Mouse (Mus musculus) layer of hippocampus, postnatal 25 days (tissue): Measurements from ENCODE around the gene Cftr. TPM values are rescaled to one million over a fixed set of nuclear protein-coding genes. Genes with fewer than 3 reads are reported as not detected.

ENCODE experiments used
- DNase-seq, 2 experiments: peaks; one replicate each; pipeline ENCODE4 v3.0.0; 2022; ENCODE audit warnings: mixed read lengths in 2 of 2, low spot score in 1 of 2; ENCODE audit errors: extremely low spot score in 1 of 2
- total RNA-seq, 2 experiments: library from RNA; stranded (reverse); gene quantifications; 2 replicates each; pipeline ENCODE4 v1.2.3; 2021

Gene Cftr
- total RNA-seq, 2 experiments from 2014 or later: 0.14 to 0.22 TPM

- DNase-seq: no peak
Observed at GRCm38 (mm10) chr6:18310983-18311382, 140.5 kb downstream of the Cftr start.

GRCm38 (mm10) chr6:18314365-18314943 is 144.0 kb downstream of the Cftr start:
- no peak for DNase-seq

GRCm38 (mm10) chr6:18322950-18323349 is 152.5 kb downstream of the Cftr start:
- DNase-seq: no peak

GRCm38 (mm10) chr6:18335393-18335792 is 164.9 kb downstream of the Cftr start:
- DNase-seq: no peak

GRCm38 (mm10) chr6:18338307-18338706 is 167.8 kb downstream of the Cftr start:
- no peak for DNase-seq

- no peak for DNase-seq
Observed at GRCm38 (mm10) chr6:18344272-18344671, 173.8 kb downstream of the Cftr start.

GRCm38 (mm10) chr6:18349153-18349858 is 178.8 kb downstream of the Cftr start:
- no peak for DNase-seq

GRCm38 (mm10) chr6:18360154-18360553 is 189.7 kb downstream of the Cftr start:
- no peak for DNase-seq

GRCm38 (mm10) chr6:18360955-18361354 is 190.5 kb downstream of the Cftr start:
- no peak for DNase-seq

- no peak for DNase-seq
Observed at GRCm38 (mm10) chr6:18362232-18362631, 191.7 kb downstream of the Cftr start.

- no peak for DNase-seq
Observed at GRCm38 (mm10) chr6:18369054-18369453, 198.6 kb downstream of the Cftr start.

- no peak for DNase-seq
Observed at GRCm38 (mm10) chr6:18369723-18370122, 199.2 kb downstream of the Cftr start.

Other genes starting within 250 kb of the Cftr start
- gene Wnt2, start 140.1 kb upstream of the Cftr start, total RNA-seq: 1 to 10 TPM; 7.1 to 8.4 TPM
- gene Asz1, start 61.6 kb upstream of the Cftr start, total RNA-seq: not detected